Mouse (Mus musculus): Measurements from ENCODE around the gene Tle3.

The Tle3 gene

DNA sequence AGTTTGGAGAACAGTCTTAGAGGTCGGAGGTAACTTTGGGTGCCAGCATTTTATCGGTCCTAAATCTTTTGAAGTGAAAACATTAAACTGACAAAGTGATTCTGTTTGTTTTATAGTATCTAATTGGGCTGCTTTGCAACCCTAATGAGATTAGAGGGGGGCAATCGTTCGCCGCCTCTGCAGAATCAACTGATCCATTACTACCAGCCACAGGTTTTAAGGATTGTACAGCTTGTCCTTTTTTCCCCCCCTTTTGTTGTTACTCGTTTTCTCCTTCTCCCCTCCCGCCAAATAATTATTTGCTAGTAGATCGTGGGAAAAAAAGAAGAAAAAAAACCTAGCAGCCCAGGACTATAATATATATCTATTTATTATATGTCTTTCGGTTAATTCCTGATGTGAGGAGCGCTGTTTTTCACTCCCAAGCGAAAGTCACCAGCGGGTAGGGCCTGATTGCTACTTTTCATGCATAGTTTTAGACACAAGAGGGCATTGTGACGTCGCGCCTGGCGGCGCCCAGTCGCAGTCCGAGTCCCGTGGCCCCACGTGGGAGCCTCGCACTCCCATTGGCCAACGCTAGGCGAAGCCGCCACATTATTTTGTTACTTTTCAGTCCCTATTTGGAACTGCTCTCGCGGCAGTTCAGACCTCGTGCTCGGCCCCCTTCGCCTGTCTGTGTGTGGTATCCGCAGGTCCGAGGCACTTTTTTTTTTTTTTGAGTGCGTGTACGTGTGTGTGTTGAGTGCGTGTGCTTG, at the start of gene Tle3:
Gene Tle3 (plus strand): TSS at position 612 of the 755 bp plus-strand sequence.
- peak; percentile 99 for DNase-seq

DNA sequence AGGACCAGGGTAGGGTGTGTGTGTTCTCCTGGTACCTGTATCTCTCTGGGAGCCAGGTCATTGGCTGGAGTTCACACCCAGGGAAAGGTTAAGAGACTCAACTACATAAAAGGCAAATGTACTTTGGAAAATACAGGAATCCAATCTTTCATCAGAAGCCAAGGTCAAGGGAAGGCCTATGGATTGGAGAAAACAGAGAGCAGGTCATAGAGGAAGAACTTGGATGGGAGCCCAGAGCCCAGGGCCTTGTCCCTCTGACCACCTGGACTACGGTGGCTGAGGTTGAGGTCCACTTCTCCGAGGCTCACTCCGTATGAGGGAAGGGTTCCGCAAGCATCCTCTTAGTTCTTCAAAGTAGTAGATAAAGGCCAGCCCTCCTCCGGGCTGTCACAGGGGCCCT, 48.9 kb upstream of the Tle3 start:
- DNase-seq: no peak

DNA sequence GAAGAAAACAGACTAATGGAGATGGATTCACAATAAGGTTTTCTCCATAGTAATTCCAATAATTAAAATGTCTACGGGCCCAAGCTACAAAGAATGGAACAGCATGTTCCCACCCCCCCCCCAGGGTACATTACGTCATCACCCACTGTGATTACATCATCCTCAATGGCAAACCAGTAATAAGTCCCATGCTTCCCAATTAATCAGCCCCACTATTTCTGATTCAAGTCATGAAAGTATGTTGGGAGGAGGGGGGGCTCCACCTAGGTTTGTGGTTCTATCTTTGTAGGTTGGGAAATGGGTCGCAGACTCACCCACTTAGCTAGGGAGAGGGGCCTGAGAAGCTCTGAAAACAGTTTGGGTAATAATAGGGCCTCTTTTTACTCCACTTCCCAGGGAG, 48.3 kb upstream of the Tle3 start:
- DNase-seq: no peak

DNA sequence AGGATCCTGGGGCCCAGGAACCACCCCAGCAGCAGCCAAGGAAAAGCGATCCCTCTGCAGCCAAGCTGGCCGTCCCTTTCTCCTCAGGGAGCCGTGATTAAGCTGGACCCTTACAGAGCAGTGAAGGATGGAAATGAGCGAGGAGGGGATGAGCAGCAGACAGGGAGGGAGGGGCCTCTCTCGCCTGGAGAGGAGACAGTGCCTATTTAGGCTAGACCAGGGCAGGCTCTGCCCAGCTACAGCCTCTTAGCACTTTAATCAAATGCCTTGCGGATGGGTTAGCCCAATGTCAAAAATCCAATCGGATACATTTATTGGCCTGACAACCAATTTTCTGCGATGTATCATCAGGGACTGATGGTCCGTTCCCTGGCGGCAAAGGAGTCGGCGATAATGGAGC, 47.8 kb upstream of the Tle3 start:
- DNase-seq: no peak

DNA sequence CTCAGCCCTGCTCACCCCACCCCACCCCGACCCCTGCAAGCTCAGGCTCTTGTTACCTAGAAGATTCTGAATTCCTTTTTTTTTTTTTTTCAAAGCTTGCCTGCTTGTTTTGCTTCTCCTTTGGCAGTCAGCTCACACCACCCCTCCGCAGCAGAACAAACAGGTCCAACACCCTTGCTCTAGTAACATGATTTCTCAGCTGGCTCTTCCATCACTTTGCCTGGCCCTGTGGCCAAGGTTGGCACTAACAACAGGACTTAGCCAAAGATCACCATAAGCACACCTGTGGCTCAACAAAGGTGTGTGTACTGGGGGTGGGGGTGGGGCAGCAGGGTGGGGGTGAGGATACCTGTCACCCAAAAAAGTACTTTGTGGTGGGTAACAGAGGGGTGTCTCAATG, 47.2 kb upstream of the Tle3 start:
- no peak for DNase-seq

DNA sequence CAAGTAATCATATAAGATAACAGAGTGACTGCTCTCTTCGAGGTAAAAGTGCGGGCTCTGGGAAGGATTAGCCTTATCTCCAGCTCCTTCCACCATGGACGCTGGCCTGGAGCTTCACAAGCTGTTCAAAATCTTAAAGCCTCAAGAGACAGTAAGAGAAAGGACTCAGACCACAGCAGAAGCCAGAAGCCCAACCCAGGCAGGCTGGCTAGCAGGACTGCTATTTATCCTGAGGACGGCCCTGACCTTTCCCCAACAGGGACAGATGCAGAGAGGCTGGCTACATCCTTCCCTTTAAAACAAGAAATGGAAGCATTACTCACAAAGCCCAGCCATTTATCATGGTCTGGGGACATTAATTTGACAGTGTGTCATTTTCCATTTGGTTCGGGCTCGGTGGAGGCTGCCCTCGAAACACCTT, 46.2 kb upstream of the Tle3 start:
- no peak for DNase-seq

DNA sequence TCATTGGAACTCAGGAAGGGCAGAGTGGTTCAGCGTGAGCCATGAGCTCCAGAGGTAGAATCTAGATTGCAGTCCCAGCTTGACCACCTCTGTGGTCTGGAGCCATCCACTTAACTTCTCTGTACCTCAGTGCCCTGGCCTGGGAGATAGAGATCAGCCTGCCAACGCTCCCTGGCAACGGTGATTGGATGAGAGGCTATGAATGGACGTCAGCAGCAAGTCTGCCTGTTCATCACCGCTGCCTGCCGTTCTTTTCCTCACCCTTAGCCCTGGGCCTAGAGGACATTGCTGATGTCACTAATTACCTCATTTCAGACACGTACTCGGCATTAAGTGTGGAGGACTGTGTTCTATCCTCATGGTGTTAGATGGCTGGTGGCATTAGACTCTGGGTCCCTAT, 45.2 kb upstream of the Tle3 start:
- no peak for DNase-seq

DNA sequence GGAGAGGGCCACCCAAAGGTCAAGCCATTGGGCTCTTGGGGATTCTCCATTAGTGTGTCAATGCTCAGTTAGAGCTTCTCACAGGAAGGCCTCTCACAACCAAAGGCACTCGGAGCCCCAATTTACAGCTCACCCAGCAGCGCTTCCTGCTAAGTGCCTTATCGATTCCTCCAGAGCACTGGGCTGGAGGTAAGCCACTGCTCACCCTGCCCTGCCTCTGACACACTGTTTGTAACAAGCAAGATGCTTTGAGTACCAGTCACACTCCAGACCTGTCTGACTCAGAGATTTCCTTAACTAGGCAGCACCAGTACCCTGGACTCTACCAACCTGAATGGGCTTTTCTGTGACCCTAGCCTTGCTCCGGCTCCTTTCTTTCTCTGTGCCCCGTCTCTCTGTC, 44.0 kb upstream of the Tle3 start:
- DNase-seq: no peak

DNA sequence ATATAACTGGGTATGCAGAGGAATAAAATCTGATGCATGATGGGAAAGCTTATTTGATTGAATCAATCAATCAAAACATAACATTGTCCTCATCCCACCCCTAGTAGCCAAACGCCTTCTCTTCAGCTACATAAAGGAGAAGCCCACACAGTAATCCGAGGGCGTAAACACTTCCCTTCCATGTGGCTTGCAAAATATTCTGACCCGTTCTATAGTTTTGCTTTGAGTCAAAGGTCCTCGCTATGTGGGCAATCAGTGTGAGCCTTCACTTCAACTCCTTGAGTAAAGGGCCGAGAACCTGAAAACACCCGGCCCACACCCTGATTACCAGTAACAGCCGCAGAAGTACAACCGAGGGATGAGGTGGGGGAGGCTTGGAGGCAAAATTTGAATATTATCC, 41.4 kb upstream of the Tle3 start:
- no peak for DNase-seq

DNA sequence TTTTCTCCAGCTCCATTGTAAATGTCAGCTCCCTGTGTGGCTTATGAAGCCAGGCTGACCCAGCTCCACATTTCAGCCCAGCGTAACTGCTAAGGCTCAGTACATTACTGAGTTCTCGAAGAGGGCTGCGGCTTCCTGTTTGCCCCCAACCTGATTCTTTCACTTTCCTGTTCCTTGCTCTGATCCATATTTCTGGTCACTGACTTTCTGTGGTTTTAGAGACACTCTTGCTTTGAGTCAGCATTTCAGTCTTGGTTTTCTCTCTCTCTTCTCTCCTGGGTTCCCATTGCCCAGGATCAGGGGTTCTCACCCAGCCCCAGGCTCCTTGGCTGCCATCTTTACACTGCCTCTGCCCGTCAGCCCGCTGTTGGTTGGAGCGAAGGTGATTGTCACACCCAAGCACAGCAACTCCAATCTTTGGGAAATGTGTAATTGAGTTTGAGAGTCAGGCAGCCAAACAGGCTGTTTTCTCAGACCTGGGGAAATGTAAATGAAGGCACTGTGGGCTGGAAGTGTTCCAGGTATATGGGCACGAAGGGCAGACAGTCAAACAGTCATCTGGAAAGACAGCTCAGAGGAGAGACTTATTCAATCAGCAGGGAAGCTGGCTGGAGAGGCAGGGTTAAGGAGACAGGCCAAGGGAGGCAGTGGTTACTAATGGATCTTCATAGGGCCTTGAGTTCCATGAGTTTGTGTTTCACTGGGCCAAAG, 39.8 kb upstream of the Tle3 start:
- DNase-seq: no peak

DNA sequence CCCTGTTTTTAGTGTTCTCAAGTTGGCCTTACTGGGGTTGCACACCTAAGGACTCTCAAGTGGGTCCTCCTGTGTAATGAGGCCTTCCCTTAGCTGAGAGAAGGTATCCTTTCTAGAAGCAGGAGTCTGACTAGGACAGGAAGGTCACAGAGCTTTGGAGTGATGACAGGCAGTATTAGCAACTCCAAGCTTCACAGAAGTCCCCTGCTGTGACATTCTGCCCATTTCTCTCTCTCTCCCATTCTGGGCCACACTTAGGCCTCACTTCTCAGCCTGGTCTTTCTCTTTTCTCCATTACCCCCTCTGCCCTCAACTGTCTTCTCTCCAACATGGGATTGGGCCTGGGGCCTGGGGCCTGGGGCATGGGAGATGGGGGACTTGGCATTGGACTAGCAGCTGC, 36.0 kb upstream of the Tle3 start:
- DNase-seq: no peak

DNA sequence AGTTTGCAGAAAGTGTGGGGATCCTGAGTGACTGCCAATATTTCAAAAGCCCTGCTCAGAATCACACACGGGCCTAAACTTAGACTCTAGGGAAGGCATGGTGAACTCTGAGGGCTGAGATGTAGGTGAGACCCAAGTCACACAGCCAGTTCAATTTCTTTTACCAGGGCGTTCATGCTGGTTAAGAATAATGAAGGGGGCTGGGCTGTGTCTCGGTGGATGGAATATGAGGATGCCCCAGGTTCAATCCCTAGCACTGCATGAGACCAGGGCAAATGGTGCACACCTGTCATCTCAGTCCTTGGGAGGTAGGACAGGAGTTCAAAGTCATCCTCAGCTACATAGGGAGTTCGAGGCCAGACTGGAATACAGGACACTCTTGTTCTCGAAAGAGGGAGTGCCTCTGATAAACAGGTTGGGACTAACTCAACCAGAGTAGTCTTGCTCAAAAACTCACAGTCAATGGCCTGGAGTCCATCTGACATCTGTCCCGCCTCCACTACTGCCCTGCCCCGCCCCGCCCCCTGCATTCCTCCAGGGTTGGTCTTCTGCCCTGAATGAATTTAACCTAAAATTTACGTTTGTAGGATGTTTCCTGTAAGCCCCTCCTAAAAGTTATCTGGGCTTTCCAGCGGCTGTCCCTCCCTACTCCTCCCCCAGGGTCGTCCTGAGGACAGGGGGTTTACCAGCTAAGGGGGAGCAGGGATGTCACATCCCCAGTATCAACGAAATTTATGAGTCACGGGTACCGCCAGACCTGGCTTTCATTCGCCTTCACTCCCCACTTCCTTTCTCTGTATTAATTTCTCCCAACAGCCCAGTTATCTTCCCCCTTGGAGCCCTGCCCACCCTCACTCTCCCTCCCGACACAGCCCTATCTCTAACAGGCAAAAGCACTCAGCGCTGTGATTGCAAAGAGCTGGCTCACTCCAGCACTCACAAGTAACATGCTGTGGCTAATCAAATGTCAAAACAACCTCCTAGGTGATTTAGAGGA, 35.3 kb upstream of the Tle3 start:
- no peak for DNase-seq

DNA sequence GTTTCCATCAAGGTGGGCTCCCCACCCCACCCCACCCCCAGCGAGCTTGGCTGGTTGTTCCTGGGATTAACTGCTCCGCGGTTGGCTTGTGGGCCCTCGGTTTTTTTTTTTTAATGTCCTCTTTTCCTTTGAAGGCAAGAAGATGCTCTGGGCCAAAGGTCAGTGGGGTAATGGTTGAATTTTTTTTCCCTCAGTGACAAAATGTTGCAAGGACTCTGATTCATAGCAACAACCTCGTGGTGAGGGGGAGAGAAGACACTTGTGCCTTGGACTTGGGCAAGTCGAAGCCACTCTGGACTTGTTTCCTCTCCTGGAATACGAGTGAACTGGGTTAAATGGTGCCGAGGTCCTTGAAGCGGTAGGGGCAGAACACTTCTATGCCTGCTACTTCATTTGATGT, 34.5 kb upstream of the Tle3 start:
- no peak for DNase-seq

DNA sequence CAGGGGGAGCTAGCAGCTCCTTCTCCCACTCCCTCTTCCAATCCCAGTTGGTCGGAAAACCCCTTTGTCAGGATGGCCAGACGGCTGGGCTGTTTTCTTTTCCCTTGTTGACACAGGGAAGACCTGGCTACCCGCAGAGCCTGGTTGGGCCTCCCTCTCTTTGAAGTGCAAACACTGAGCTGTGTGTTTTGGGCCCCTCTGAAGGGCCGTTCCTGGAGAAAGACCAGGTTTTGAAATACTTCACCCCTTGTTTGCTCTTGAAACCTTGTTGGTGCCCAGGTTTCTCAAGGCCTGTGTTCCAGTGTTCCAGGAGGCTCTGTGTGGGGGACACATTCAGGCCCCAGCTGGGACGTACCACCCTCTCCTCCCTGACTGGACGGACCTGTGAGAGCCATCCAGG, 32.9 kb upstream of the Tle3 start:
- DNase-seq: no peak

DNA sequence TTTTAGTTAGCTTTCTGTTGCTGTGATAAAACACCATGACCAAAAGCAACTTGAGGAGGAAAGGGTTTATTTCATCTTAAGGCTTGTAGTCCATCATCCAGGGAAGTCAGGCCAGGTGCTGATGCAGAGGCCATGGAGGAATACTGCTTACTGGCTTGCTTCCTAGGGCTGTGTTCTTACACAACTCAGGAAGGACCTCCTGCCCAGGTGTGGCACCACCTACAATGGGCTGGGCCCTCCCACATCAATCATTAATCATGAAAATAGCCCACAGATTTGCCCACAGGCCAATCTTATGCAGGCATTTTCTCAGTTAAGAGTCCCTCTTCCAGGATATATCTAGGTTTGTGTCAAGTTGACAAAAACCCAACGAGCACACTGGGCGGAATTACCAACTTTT, 31.8 kb upstream of the Tle3 start:
- DNase-seq: no peak

DNA sequence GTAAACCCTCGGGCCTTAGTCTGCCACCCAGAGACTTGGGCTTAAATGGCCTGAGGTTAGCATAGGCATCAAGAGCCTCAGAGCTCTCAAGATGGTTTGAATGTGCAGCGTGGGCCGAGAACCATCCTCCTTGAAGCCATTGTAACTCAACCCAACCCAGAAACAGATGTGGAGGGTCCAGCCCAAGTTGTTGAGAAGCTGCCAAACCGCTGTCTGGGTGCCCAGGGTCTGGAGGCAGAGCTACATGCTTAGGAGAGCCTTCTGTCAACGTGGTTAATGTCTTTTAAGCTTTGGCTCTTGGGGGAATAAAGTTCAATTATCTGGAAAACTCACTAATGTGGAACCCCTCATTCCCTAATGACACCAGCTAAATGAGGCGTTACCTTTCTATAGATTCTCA, 29.9 kb upstream of the Tle3 start:
- no peak for DNase-seq

DNA sequence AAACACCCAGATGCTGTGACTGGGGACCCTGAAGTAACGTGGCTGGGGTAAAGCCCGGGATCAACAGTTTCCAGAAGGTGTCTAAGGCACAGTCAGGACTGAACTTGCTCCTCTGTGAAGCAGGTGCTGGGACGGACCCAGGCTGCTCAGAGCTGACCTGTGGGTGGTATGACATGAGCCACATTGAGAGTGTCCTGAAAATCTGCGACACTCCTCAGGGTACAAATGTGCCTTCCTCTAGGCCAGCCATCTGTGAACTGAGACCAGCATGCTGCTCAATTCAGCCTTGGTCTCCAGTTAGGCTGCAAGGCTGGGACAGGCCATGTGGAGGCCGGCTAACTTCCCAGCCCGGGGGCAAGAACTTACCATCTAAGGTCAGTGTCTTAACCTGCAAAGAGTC, 27.5 kb upstream of the Tle3 start:
- no peak for DNase-seq

DNA sequence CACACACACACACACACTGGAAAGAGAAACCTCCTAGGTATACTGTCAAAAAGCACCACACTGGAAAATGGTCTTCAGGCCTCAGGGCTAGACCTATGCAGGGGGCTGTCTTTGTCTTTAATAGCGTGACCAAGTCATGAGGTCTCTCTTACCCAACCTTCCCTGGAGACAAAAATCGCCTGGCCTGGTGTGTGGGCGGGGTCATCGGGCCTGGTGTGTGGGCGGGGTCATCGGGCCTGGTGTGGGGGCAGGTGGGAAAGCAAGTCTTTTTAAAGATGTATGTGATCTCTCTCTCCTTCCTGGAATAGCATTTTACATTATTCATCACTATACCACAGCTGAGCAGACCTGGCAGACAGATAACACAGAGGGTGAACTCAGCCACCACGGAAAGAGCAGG, 25.2 kb upstream of the Tle3 start:
- DNase-seq: no peak

DNA sequence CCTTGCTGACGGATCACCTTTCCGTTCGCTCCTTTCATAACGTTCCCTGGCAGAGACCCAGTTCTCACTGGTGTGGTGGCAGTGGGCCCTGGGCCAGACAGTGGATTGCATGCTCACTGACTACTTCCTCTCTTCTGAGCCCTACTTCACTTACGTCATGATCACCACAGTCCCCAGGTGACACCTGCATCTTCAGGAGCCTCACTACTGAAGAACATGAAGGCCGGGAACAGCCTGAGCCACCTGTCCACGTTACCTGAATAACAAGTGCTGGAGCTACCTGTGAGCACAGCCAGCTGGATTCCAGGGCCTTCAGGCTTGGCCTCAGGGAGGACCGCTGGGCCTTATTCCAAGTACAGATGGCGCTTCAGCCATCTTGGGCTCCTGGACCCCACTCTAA, 24.1 kb upstream of the Tle3 start:
- DNase-seq: no peak

DNA sequence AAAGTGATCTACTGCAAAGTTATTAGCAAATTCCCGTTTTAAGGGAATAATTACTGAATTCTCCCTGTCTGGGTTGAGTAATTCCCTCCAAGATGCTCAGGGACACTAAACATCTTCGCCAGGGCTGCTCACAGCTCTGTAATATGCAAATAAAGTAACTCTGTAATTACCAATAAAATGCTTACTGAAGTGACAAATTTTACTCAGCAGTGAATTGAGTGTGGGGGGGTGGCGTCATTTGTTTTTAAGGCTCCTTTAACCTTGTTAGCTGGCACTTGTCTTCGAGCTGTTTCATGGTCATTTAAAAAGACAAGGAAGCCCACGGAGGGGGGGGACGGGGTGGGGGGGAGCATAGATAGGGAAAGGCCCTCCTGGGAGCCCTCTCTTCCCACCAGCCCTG, 23.6 kb upstream of the Tle3 start:
- no peak for DNase-seq

DNA sequence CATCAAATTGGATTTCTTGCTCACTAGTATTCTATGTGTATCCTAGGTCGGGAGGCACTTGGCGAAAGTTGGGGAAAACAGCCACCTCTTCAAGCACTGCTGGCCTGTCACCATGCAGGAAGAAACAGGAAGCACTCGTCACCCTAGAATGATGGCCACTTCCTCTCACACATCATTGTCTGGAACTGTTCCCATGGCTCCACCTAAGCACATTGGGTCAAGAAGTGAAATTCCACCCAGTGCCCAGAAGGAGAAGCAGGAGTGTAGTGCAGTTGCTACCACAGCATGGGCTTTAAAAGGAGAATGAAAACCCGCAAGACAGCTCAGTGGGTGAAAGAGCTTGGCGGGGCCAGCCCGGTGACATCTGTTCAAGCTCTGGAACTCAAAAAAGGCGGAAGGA, 22.5 kb upstream of the Tle3 start:
- DNase-seq: peak; percentile 29

DNA sequence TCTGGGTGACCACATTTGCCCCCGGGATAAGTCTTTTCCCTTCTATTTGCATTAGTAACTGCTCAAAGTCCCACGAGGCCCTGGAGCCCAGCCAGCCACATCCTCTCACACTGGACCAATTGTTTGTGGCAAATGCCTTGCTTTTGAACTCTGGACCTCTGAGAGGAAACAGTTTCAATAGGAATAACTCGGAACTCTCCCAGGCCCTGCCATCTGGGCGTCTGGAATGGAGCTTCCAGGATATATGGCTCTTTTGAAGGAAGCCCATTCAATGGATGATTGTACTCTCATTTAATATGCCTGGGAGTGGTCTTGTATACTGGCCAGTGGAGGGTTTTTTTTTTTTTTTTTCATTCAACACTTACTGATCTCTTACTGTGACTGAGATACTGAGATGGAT, 21.0 kb upstream of the Tle3 start:
- DNase-seq: no peak

DNA sequence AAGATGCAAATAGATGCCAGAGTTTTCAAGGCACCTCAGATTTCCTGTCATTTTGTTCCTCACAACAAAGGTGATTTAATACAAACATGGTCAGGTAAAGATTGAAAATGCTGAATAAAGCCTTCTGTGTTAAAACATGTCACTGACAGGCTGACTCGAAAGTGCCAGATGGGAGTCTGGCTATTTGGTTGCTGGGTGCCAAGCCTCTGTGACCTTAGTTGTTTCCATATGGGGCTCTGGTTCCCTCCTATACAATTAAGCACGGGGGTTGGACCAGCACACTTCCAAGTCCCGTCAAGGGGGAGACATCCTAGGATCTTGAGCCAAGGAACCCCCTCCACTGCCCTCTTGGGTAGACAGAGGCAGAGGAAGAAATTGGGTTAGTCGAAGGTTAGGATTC, 13.2 kb upstream of the Tle3 start:
- no peak for DNase-seq

DNA sequence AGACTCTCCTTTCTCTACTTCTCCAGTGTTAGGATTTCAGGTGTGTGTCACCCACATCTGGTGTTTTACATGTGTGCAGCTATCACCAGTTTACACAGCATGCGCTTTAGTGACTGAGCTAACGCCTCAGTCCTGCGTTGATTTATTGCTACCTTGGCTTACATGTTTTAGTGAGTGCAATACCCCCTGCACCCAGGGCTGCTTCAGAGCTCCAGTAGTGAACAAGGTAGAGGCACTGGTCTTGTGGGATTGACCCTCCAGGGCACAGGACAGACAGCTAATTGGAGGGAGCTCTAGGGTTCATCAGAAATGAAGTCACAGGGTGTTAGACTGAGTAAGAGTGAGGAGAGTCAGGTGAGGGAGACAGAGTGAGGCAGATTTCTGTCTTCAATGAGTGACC, 12.4 kb upstream of the Tle3 start:
- DNase-seq: no peak

Data from layer of hippocampus, adult 9-11 months (tissue).